Comparison of ENCODE assay signal across 12 mouse cellular contexts in genomic region chr19:41675583-41675982, GRCm38 (mm10).
A peak's percentile ranks its signal among the peaks of the same experiment; 100 is the strongest.
DNase-seq lines count a peak whose midpoint lies in the region; ATAC-seq lines count a peak whose summit lies in the region.
"Had no signal": no experiment of that assay in that cellular context is flagged by ENCODE, and none has a peak within 500 bp of the region (broad histone marks: within the 10 kb centered on the region; RNA-seq: fewer than 3 reads in every experiment).

No protein-coding gene starts in this region.

- 46% methylated on average over 8 of the region's 8 CpGs for WGBS in hindbrain, embryonic 12.5 days
- 15% methylated on average over 8 of the region's 8 CpGs for WGBS in neural tube, embryonic 13.5 days

- H3K27me3 ChIP-seq in hindbrain, embryonic 12.5 days: peaks cover 21% of the 10 kb centered on the region
- peaks cover 9% of the 10 kb centered on the region; the same call in 1 of the 2 replicates for H3K27me3 ChIP-seq in neural tube, embryonic 13.5 days

- H3K4me2 ChIP-seq in hindbrain, embryonic 12.5 days (replicated peaks): no peak overlapping the region
- H3K4me2 ChIP-seq in neural tube, embryonic 13.5 days: no peak overlapping the region

- no peaks in the 10 kb centered on the region for H3K9me3 ChIP-seq in hindbrain, embryonic 12.5 days (replicated peaks)
- no peaks in the 10 kb centered on the region for H3K9me3 ChIP-seq in neural tube, embryonic 13.5 days
- H3K9me3 ChIP-seq: heart, embryonic 10.5 days had no signal

- no peak for ATAC-seq in hindbrain, embryonic 12.5 days (ENCODE audit: low FRiP score)
- ATAC-seq in neural tube, embryonic 13.5 days (ENCODE audit: low read depth): 0 out of 2 replicates have a peak, but pooled peaks have one; percentile 32
- ATAC-seq in cerebellum, adult (ENCODE audit: insufficient number of reproducible peaks, low FRiP score, low TSS enrichment): no peak

- peak; percentile 50 to 55 for DNase-seq in cerebellum, postnatal 14 days
- DNase-seq in cerebellum, adult 9-11 months: no peak
- DNase-seq in kidney, postnatal 14 days: peak; percentile 39
- DNase-seq in kidney, adult 9 months: no peak
- DNase-seq in cerebellum, adult 18-20 months: no peak
- DNase-seq: lung, postnatal 10 days had no signal

- H3K27ac ChIP-seq in hindbrain, embryonic 12.5 days: peak overlapping the region; percentile 52; the same call in 1 of the 2 replicates
- peak overlapping the region; percentile 77 for H3K27ac ChIP-seq in neural tube, embryonic 13.5 days (replicated peaks)
- H3K27ac ChIP-seq: heart, embryonic 10.5 days; left cerebral cortex, adult 2 months had no signal

- no peak overlapping the region for H3K4me3 ChIP-seq in hindbrain, embryonic 12.5 days
- no peak overlapping the region for H3K4me3 ChIP-seq in neural tube, embryonic 13.5 days
- H3K4me3 ChIP-seq: heart, embryonic 10.5 days; left cerebral cortex, adult 2 months; myocyte had no signal

- no peaks in the 10 kb centered on the region for H3K36me3 ChIP-seq in hindbrain, embryonic 12.5 days
- H3K36me3 ChIP-seq in neural tube, embryonic 13.5 days: no peaks in the 10 kb centered on the region
- H3K36me3 ChIP-seq: heart, embryonic 10.5 days had no signal

- H3K9ac ChIP-seq in hindbrain, embryonic 12.5 days: no peak overlapping the region
- H3K9ac ChIP-seq in neural tube, embryonic 13.5 days: peak overlapping the region; percentile 22; the same call in 1 of the 2 replicates

- H3K4me1 ChIP-seq in hindbrain, embryonic 12.5 days: peaks cover 76% of the 10 kb centered on the region
- H3K4me1 ChIP-seq in neural tube, embryonic 13.5 days (replicated peaks): peaks cover 92% of the 10 kb centered on the region

Comparison
In these comparisons a context has a peak if more than half of its experiments do, and no peak if none do; other contexts are left out.
1. DNase-seq: peak in cerebellum, postnatal 14 days (2 of 2) and kidney, postnatal 14 days (single experiment); none in cerebellum, adult 9-11 months (single experiment), kidney, adult 9 months (single experiment) and cerebellum, adult 18-20 months (0 of 2).